ENCODE assay signal across 1 mouse cellular context in genomic region chr5:65435806-65436561, GRCm38 (mm10).
TF ChIP-seq lines count a peak whose summit lies in the region.

Gene Ugdh, minus strand, starts transcription at chr5:65435949.

TF ChIP-seq in CH12.LX, 34 proteins besides CTCF, POLR2A, EP300 and RAD21 (continued from another document):
- TF ChIP-seq MAZ (IDR thresholded peaks at IDR 0.05; ENCODE audit: low read depth, low read length) (no peak), E2F4 (IDR thresholded peaks at IDR 0.05; ENCODE audit: insufficient replicate concordance, low read depth, low read length) (no peak), ZNF384 (IDR thresholded peaks at IDR 0.05; ENCODE audit: low read depth, low read length) (no peak), MXI1 (IDR thresholded peaks at IDR 0.05; ENCODE audit: low read depth, low read length) (peak; percentile 41; the same call in 1 of the 2 replicates), SMC3 (IDR thresholded peaks at IDR 0.05; ENCODE audit: low read depth, low read length) (no peak), ELF1 (IDR thresholded peaks at IDR 0.05; ENCODE audit: low read depth, low read length) (no peak), UBTF (IDR thresholded peaks at IDR 0.05; ENCODE audit: low read depth, low read length) (no peak), USF1 (IDR thresholded peaks at IDR 0.05; ENCODE audit: low read depth, low read length) (no peak), CHD1 (IDR thresholded peaks at IDR 0.05; ENCODE audit: low read depth, low read length) (no peak), MYC (IDR thresholded peaks at IDR 0.05; ENCODE audit: low read depth, low read length) (no peak), NRF1 (IDR thresholded peaks at IDR 0.05; ENCODE audit: low read depth, low read length) (peak; percentile 64), ZMIZ1 (IDR thresholded peaks at IDR 0.05; ENCODE audit: low read depth, low read length) (no peak), JUND (conservative IDR thresholded peaks at IDR 0.05; ENCODE audit: low read depth, low read length) (no peak), KAT2A (IDR thresholded peaks at IDR 0.05; ENCODE audit: insufficient replicate concordance, low read length) (no peak), TBP (conservative IDR thresholded peaks at IDR 0.05; ENCODE audit: low read depth, low read length) (0 out of 2 replicates have a peak, but pooled peaks have one; percentile 28), RCOR1 (conservative IDR thresholded peaks at IDR 0.05; ENCODE audit: low read depth, low read length) (no peak), PAX5 (IDR thresholded peaks at IDR 0.05; ENCODE audit: low read length) (no peak), GABPA (IDR thresholded peaks at IDR 0.05; ENCODE audit: insufficient replicate concordance, low read depth, low read length) (no peak), ZKSCAN1 (IDR thresholded peaks at IDR 0.05; ENCODE audit: borderline replicate concordance, low read depth, low read length) (no peak), TCF12 (IDR thresholded peaks at IDR 0.05; ENCODE audit: low read depth, low read length) (peak; percentile 61)
